Mouse (Mus musculus): ENCODE results near the gene Med14. TPM values are rescaled to one million over a fixed set of nuclear protein-coding genes. Genes with fewer than 3 reads are reported as not detected.

The Med14 gene
- total and polyA plus RNA-seq, 3 experiments, result 4.5 to 74.7 (median 22.8) TPM

GRCm38 (mm10) chrX:12645531-12646304 is 116.2 kb downstream of the Med14 start:
- Histone ChIP-seq H3K36me3 (replicated peaks) (peaks cover 4% of the 10 kb centered on the region), H3K27me3 (ENCODE audit: insufficient read depth, low read length) (no peaks in the 10 kb centered on the region), H3K4me3 (ENCODE audit: low read depth, low read length) (no peak overlapping the region), H3K4me1 (ENCODE audit: insufficient read depth, low read depth, low read length) (no peaks in the 10 kb centered on the region), H3K9me3 (replicated peaks) (no peaks in the 10 kb centered on the region)
- no peak for ATAC-seq (ENCODE audit: extremely low read depth, insufficient number of reproducible peaks, low FRiP score, poor library complexity, severe bottlenecking)
- no peak for DNase-seq (ENCODE audit: low spot score)
- TF ChIP-seq GATA1 (IDR thresholded peaks at IDR 0.05; ENCODE audit: borderline replicate concordance, low read length) (no peak), POLR2AphosphoS5 (IDR thresholded peaks at IDR 0.05; ENCODE audit: insufficient replicate concordance, low read depth, low read length) (no peak), TAL1 (conservative IDR thresholded peaks at IDR 0.05; ENCODE audit: low read depth, low read length) (no peak), GATA2 (IDR thresholded peaks at IDR 0.05; ENCODE audit: borderline replicate concordance, low read depth, low read length) (no peak), CTCF (IDR thresholded peaks at IDR 0.05; ENCODE audit: low read depth, low read length) (no peak)

DNA sequence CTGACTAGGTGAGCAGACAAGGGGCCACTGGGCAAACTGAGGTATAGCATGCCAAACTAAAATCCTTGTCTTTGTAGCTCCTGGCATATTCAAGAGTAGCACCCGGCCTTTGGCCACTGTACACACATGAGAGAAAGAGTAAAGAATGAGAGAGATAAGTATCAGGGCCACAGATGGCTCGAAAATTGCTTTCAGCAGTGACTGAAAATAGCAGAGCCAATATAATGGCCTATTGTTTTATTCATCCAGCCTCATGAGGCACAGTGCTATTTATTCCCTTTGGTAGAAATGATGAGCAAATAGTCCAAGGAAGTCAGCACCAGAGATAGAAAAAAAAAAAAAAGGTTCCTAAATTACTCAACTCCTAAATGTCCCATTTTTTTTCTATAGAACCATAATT is 116.9 kb downstream of the Med14 start:
- no peaks in the 10 kb centered on the region for H3K27me3 ChIP-seq (ENCODE audit: insufficient read depth, low read length)
- no peaks in the 10 kb centered on the region for H3K4me1 ChIP-seq (ENCODE audit: insufficient read depth, low read depth, low read length)
- peaks cover 1% of the 10 kb centered on the region for H3K36me3 ChIP-seq (replicated peaks)
- no peak for TF ChIP-seq CTCF (IDR thresholded peaks at IDR 0.05; ENCODE audit: low read depth, low read length)
- TF ChIP-seq TAL1 (conservative IDR thresholded peaks at IDR 0.05; ENCODE audit: low read depth, low read length), result no peak
- TF ChIP-seq POLR2AphosphoS5 (IDR thresholded peaks at IDR 0.05; ENCODE audit: insufficient replicate concordance, low read depth, low read length), result no peak
- no peak for TF ChIP-seq GATA2 (IDR thresholded peaks at IDR 0.05; ENCODE audit: borderline replicate concordance, low read depth, low read length)
- ATAC-seq (ENCODE audit: extremely low read depth, insufficient number of reproducible peaks, low FRiP score, poor library complexity, severe bottlenecking), result no peak
- no peak for DNase-seq (ENCODE audit: low spot score)
- H3K9me3 ChIP-seq (replicated peaks), result no peaks in the 10 kb centered on the region
- H3K4me3 ChIP-seq (ENCODE audit: low read depth, low read length), result no peak overlapping the region

Other genes starting within 250 kb of the Med14 start
- gene Atp6ap2, start 174.3 kb downstream of the Med14 start, total RNA-seq (2014; fragmentation: Nextera tagmentation), result 54.0 and 56.2 TPM in 2 replicates
- gene Atp6ap2, start 174.3 kb downstream of the Med14 start, total RNA-seq (2017), result 122 and 137 TPM in 2 replicates
- gene Atp6ap2, start 174.3 kb downstream of the Med14 start, polyA plus RNA-seq (2012), result 0.90 and 1.5 TPM in 2 replicates
- gene 1810030O07Rik, start 88.4 kb downstream of the Med14 start, total RNA-seq (2014; fragmentation: Nextera tagmentation), result 55.9 and 62.9 TPM in 2 replicates
- 40.0 and 41.0 TPM in 2 replicates for gene 1810030O07Rik, start 88.4 kb downstream of the Med14 start, total RNA-seq (2017)
- 4.0 and 4.7 TPM in 2 replicates for gene 1810030O07Rik, start 88.4 kb downstream of the Med14 start, polyA plus RNA-seq (2012)

Data from G1E (cell line).